Mouse (Mus musculus) large intestine, adult 2 months (tissue): Measurements from ENCODE around the gene Krt4. TPM values are rescaled to one million over a fixed set of nuclear protein-coding genes. Genes with fewer than 3 reads are reported as not detected.

ENCODE experiments used
- DNase-seq: peaks from one replicate; pipeline ENCODE4 v3.0.0-alpha.2; 2012; ENCODE audit warnings: low read depth, low spot score
- WGBS: fragments of 180-500 bp; shearing (Covaris S2); methylation state at CpG from one replicate; pipeline ENCODE4 v1.1.7; 2018; 5-methylcytosine and 5-hydroxymethylcytosine counted together
- polyA plus RNA-seq: library from polyadenylated mRNA; depleted of rRNA; stranded (reverse); fragments of >200 nt; gene quantifications from 2 replicates; pipeline ENCODE4 v1.2.3, GENCODE M21; 2012; rRNA removed

Gene Krt4
- polyA plus RNA-seq, 1 experiment, result 0.21 TPM

DNA sequence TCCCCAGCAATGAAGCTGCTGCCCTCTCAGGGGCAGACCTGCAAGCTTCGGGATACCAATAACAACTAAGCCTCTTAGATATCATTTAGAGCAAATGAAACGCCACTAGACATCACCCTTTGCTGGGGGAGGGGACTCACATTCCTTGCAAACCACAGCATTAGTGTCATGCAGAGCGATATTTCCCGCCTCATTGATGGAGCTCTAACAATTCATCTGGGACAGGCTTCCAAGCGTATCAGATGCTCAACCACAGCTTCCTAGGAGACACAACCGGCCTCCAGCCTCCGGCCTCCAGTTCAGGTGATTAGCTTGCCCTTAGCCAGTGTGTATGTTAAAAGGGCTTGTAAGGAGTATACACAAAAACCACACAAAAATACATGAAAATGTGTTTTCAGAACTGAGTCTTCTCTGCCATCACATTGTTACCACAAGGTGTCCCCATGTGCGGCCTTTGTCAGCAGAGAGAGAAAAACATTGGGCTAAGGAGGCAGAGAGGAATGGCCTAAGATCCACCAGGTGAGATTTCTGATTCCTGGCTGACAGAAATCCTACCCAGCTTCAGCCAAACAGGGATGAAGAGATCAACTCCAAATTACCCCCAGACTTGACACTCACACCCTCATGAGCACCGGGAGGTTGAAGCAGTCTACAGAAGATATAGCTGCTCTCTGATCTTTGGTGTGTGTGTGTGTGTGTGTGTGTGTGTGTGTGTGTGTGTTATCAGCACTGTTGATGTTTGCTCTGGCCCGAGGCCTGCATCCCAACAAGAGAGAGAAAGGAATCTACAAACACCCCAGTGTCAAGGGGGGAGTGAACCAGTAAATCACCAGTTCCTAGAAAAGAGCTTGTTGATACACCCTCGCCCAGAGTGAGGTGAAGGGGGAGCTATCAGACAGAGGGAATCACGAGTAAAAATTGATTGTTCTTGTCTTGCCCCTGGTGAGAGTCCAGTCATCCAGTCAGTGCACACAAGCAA lies 22.1 kb downstream of the Krt4 start:
- no peak for DNase-seq
- 55% methylated on average over 12 of the region's 12 CpGs for WGBS

DNA sequence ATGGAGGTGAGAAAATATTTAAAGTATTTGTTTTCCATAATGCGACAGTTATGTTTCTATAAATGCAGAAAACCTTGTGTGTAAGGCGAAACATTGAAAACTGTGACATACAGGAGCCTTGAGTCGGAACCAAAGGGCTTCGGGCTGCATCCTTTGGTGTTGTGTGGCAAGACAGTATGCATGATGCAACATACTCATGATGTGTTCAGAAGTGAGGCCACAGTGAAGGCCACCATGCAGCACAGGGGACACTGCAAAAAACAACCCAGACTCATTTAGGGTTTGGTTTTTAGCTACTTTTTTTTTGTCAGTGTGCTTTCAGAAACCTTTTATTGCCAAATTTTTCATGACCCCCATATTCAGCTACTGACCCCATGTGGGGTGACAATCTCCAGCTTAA lies 29.3 kb downstream of the Krt4 start:
- 89% methylated on average over 4 of the region's 4 CpGs for WGBS
- no peak for DNase-seq

DNA sequence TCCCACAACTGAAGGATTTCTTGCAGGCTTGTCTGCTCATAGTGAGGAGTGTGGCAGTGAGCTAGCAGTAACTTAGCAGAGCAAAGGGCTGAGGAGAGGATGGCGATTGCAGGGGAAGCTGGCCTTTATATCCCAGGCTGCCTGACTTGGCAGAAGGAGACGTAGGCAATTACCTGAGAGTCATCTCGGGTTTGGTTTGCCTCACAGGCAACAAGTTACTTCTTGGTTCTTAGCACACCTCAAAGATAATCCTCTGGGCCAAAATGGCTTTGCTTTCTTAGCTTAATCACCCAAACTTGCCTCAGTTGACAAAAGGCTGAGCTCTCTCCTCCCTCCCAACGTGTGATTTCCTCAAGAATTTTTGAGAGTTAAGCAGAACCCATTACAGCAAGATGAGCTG lies 31.7 kb downstream of the Krt4 start, which contains the start of gene Krt76:
Krt76 (minus strand) TSS at position 101 of the 400 bp plus-strand sequence.
- WGBS, result 57% methylated on average over 4 of the region's 4 CpGs
- DNase-seq, result no peak

DNA sequence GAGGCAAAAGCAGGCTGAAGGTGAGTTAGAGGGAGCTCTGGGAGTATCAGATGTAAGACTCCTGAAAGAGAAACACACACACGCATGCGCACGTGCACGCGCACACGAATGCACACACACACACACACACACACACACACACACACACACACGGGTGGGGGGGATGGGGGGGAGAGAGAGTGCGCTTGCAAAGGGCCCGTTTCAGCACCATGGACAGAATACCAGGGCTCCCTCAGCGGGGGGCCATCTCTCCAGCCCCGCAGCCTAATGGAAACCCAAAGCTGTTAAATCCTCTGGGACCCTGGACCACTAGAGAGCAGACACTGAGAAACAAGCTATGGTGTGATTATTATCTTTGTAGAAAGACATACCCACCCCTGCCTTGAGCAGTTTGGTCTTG lies 44.8 kb downstream of the Krt4 start:
- DNase-seq, result no peak
- WGBS, result 14% methylated on average over 9 of the region's 11 CpGs

DNA sequence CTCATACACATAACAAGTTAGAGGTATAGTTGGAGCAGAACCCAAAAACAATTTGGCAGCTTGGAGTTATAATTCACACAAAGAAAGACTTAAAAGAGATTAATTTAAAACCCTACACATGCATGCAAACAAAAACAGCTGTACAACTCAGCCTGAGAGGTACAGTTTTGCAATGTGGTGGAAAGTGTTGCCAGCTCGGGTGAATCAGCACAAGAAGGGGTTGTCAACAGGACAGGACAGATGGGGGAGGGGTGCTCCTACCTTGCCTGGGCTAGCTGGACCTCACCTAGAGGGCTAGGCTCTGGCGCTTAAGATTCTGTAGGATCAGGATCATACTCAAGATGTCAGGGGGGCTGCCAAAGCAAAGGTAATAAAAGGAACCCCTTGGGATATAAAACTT lies 46.5 kb downstream of the Krt4 start:
- 44% methylated on average over 2 of the region's 2 CpGs for WGBS
- no peak for DNase-seq

DNA sequence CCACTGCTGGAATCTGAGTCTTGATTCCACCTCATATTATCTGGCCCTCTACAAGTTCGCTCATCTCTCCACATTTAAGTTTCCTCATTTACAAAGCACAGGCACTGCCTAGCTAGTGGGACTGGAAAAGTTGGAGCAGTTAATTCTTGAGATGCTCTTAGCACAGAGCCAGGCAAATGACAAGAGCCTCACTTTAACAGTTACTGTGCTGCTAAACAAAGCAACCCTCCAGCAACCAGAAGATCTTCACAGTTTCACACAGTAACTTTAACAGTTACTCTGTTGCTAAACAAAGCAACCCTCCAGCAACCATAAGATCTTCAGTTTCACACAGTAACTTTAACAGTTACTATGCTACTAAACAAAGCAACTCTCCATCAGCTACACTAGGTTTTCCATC lies 50.2 kb downstream of the Krt4 start:
- no peak for DNase-seq
- WGBS, result 81% methylated on average over 1 of the region's 1 CpGs

DNA sequence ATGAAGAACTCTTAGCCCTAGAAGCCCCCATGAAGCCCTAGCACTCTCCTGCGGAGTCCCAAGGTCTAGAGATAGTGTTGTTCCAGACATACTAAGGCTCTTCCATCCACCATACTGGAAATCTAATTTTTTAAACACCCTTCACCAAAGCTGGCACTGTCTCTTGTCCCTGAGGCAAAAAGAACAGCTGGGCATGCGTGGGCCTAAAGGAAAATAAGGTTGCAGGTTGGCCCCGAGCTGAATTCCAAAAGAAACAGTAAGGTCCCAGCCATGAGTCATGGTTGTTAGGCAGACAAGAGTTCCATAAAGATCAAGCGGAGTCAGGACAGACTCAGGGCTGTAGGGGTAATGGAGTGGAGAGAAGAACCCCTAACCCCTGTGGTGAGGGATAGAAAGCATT lies 51.3 kb downstream of the Krt4 start:
- DNase-seq, result no peak
- 68% methylated on average over 4 of the region's 4 CpGs for WGBS

DNA sequence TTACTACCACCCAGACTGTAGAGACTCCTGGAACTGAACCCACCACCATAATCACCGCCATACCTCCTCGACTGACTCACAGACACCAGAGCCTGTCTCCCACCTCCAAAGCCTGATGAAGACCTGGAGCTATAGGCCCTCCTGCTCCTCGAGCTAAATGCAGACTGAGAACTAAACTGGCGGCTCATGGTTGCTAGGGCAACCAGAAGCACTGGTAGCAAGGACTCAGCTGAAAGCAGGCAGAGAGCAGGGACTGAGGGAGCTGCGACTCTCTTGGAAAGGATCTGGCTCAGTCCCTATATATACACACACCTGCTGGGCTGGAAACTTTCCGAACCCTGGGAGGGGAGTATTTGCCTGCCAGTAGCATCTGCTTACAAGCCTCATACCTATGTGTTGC lies 55.1 kb downstream of the Krt4 start, which contains the start of gene Krt77:
Krt77 (minus strand) TSS at position 275 of the 400 bp plus-strand sequence.
- DNase-seq, result no peak
- 24% methylated on average over 6 of the region's 6 CpGs for WGBS

Other genes starting within 250 kb of the Krt4 start
- not detected in 2 replicates for gene Krt6b, start 244.4 kb downstream of the Krt4 start, polyA plus RNA-seq
- gene Krt6a, start 230.4 kb downstream of the Krt4 start, polyA plus RNA-seq, result 0.04 TPM in 1 of 2 replicates, not detected in the other
- gene Krt5, start 211.8 kb downstream of the Krt4 start, polyA plus RNA-seq, result 0.07 and 0.14 TPM in 2 replicates
- gene Krt71, start 181.6 kb downstream of the Krt4 start, polyA plus RNA-seq, result not detected in 2 replicates
- gene Krt72, start 138.3 kb downstream of the Krt4 start, polyA plus RNA-seq, result not detected in 2 replicates
- gene Krt73, start 122.4 kb downstream of the Krt4 start, polyA plus RNA-seq, result not detected in 2 replicates
- not detected in 2 replicates for gene Krt2, start 106.6 kb downstream of the Krt4 start, polyA plus RNA-seq
- gene Krt1, start 73.9 kb downstream of the Krt4 start, polyA plus RNA-seq, result 0.04 and 0.17 TPM in 2 replicates
- gene Krt77, start 55.0 kb downstream of the Krt4 start, polyA plus RNA-seq, result not detected in 2 replicates
- gene Krt76, start 31.8 kb downstream of the Krt4 start, polyA plus RNA-seq, result 0.02 TPM in 1 of 2 replicates, not detected in the other
- gene Krt79, start 15.6 kb upstream of the Krt4 start, polyA plus RNA-seq, result 0.21 and 0.43 TPM in 2 replicates
- 0.16 and 0.19 TPM in 2 replicates for gene Krt78, start 29.6 kb upstream of the Krt4 start, polyA plus RNA-seq
- 2,897 and 3,506 TPM in 2 replicates for gene Krt8, start 79.7 kb upstream of the Krt4 start, polyA plus RNA-seq
- 214 and 251 TPM in 2 replicates for gene Krt18, start 103.4 kb upstream of the Krt4 start, polyA plus RNA-seq
- 58.6 and 78.1 TPM in 2 replicates for gene Eif4b, start 149.0 kb upstream of the Krt4 start, polyA plus RNA-seq
- 37.0 and 45.5 TPM in 2 replicates for gene Tns2, start 175.7 kb upstream of the Krt4 start, polyA plus RNA-seq
- gene Spryd3, start 211.5 kb upstream of the Krt4 start, polyA plus RNA-seq, result 32.1 and 35.9 TPM in 2 replicates
- 15.4 and 34.3 TPM in 2 replicates for gene Igfbp6, start 219.6 kb upstream of the Krt4 start, polyA plus RNA-seq
- 96.3 and 315 TPM in 2 replicates for gene Soat2, start 225.8 kb upstream of the Krt4 start, polyA plus RNA-seq